Mouse (Mus musculus) CH12.LX (cell line): Measurements from ENCODE around the gene Fbxw24. TPM values are rescaled to one million over a fixed set of nuclear protein-coding genes. Genes with fewer than 3 reads are reported as not detected.

Experiments
- polyA plus RNA-seq: library from polyadenylated mRNA; unstranded; fragments of >175 nt; gene quantifications from 2 replicates; pipeline ENCODE4 v1.2.1, GENCODE M21; 2012; ENCODE audit warnings: low read depth; ENCODE audit not compliant: insufficient read length
- total RNA-seq, 2 experiments: library from RNA; depleted of rRNA; stranded (reverse); fragments of 300-350 nt in 1 of 2; fragments of >200 nt in 1 of 2; gene quantifications; 2 replicates each; pipeline ENCODE4 v1.2.3; 2012 to 2014

The Fbxw24 gene
- total and polyA plus RNA-seq, 3 experiments = not detected

Other genes starting within 250 kb of the Fbxw24 start
- gene Fbxw22, start 221.8 kb downstream of the Fbxw24 start, total RNA-seq (2012; rRNA removed) = not detected in 2 replicates
- not detected in 2 replicates for gene Fbxw22, start 221.8 kb downstream of the Fbxw24 start, total RNA-seq (2014; rRNA removed)
- gene Fbxw22, start 221.8 kb downstream of the Fbxw24 start, polyA plus RNA-seq = not detected in 2 replicates
- gene Fbxw16, start 176.9 kb downstream of the Fbxw24 start, total RNA-seq (2012; rRNA removed) = not detected in 2 replicates
- gene Fbxw16, start 176.9 kb downstream of the Fbxw24 start, total RNA-seq (2014; rRNA removed) = not detected in 2 replicates
- gene Fbxw16, start 176.9 kb downstream of the Fbxw24 start, polyA plus RNA-seq = not detected in 2 replicates
- not detected in 2 replicates for gene Fbxw19, start 130.2 kb downstream of the Fbxw24 start, total RNA-seq (2012; rRNA removed)
- gene Fbxw19, start 130.2 kb downstream of the Fbxw24 start, total RNA-seq (2014; rRNA removed) = not detected in 2 replicates
- not detected in 2 replicates for gene Fbxw19, start 130.2 kb downstream of the Fbxw24 start, polyA plus RNA-seq
- not detected in 2 replicates for gene Fbxw15, start 57.8 kb downstream of the Fbxw24 start, total RNA-seq (2012; rRNA removed)
- not detected in 2 replicates for gene Fbxw15, start 57.8 kb downstream of the Fbxw24 start, total RNA-seq (2014; rRNA removed)
- not detected in 2 replicates for gene Fbxw15, start 57.8 kb downstream of the Fbxw24 start, polyA plus RNA-seq
- gene Fbxw25, start 38.6 kb upstream of the Fbxw24 start, total RNA-seq (2012; rRNA removed) = not detected in 2 replicates
- gene Fbxw25, start 38.6 kb upstream of the Fbxw24 start, total RNA-seq (2014; rRNA removed) = not detected in 2 replicates
- gene Fbxw25, start 38.6 kb upstream of the Fbxw24 start, polyA plus RNA-seq = not detected in 2 replicates
- not detected in 2 replicates for gene Fbxw18, start 76.6 kb upstream of the Fbxw24 start, total RNA-seq (2012; rRNA removed)
- not detected in 2 replicates for gene Fbxw18, start 76.6 kb upstream of the Fbxw24 start, total RNA-seq (2014; rRNA removed)
- gene Fbxw18, start 76.6 kb upstream of the Fbxw24 start, polyA plus RNA-seq = not detected in 2 replicates
- not detected in 2 replicates for gene Fbxw26, start 120.0 kb upstream of the Fbxw24 start, total RNA-seq (2012; rRNA removed)
- not detected in 2 replicates for gene Fbxw26, start 120.0 kb upstream of the Fbxw24 start, total RNA-seq (2014; rRNA removed)
- not detected in 2 replicates for gene Fbxw26, start 120.0 kb upstream of the Fbxw24 start, polyA plus RNA-seq
- gene Fbxw27, start 164.6 kb upstream of the Fbxw24 start, total RNA-seq (2012; rRNA removed) = not detected in 2 replicates
- not detected in 2 replicates for gene Fbxw27, start 164.6 kb upstream of the Fbxw24 start, total RNA-seq (2014; rRNA removed)
- not detected in 2 replicates for gene Fbxw27, start 164.6 kb upstream of the Fbxw24 start, polyA plus RNA-seq
- not detected in 2 replicates for gene Spink8, start 186.2 kb upstream of the Fbxw24 start, total RNA-seq (2012; rRNA removed)
- not detected in 2 replicates for gene Spink8, start 186.2 kb upstream of the Fbxw24 start, total RNA-seq (2014; rRNA removed)
- gene Spink8, start 186.2 kb upstream of the Fbxw24 start, polyA plus RNA-seq = not detected in 2 replicates
- 73.1 and 94.1 TPM in 2 replicates for gene Nme6, start 206.7 kb upstream of the Fbxw24 start, total RNA-seq (2012; rRNA removed)
- 98.9 and 110 TPM in 2 replicates for gene Nme6, start 206.7 kb upstream of the Fbxw24 start, total RNA-seq (2014; rRNA removed)
- 65.0 and 76.2 TPM in 2 replicates for gene Nme6, start 206.7 kb upstream of the Fbxw24 start, polyA plus RNA-seq
- gene Camp, start 223.6 kb upstream of the Fbxw24 start, total RNA-seq (2012; rRNA removed) = not detected in 2 replicates
- gene Camp, start 223.6 kb upstream of the Fbxw24 start, total RNA-seq (2014; rRNA removed) = not detected in 2 replicates
- gene Camp, start 223.6 kb upstream of the Fbxw24 start, polyA plus RNA-seq = not detected in 2 replicates
- gene Cdc25a, start 249.5 kb upstream of the Fbxw24 start, total RNA-seq (2012; rRNA removed) = 32.4 and 54.6 TPM in 2 replicates
- gene Cdc25a, start 249.5 kb upstream of the Fbxw24 start, total RNA-seq (2014; rRNA removed) = 32.2 and 32.6 TPM in 2 replicates
- gene Cdc25a, start 249.5 kb upstream of the Fbxw24 start, polyA plus RNA-seq = 74.9 TPM in 2 replicates